Mouse (Mus musculus): ENCODE data around the gene Nectin4.

Gene Nectin4

GRCm38 (mm10) chr1:171412446-171412845 lies 42.5 kb downstream of the Nectin4 start:
- DNase-seq, result no peak

- DNase-seq, result no peak
Observed at GRCm38 (mm10) chr1:171413608-171414007, 43.7 kb downstream of the Nectin4 start.

- no peak for DNase-seq
Observed at GRCm38 (mm10) chr1:171418660-171419059, 48.8 kb downstream of the Nectin4 start, which contains the start of gene Tstd1. Tstd1 (plus strand) TSS chr1:171418872.

- DNase-seq, result no peak
Observed at GRCm38 (mm10) chr1:171419291-171419882, 49.5 kb downstream of the Nectin4 start.

GRCm38 (mm10) chr1:171419905-171420304 lies 50.0 kb downstream of the Nectin4 start:
- no peak for DNase-seq

GRCm38 (mm10) chr1:171422504-171423095 lies 52.7 kb downstream of the Nectin4 start:
- no peak for DNase-seq

GRCm38 (mm10) chr1:171424638-171425037 lies 54.7 kb downstream of the Nectin4 start:
- no peak for DNase-seq

GRCm38 (mm10) chr1:171425126-171425525 lies 55.2 kb downstream of the Nectin4 start:
- DNase-seq, result no peak

GRCm38 (mm10) chr1:171432158-171432557 lies 62.3 kb downstream of the Nectin4 start:
- no peak for DNase-seq

GRCm38 (mm10) chr1:171435288-171435814 lies 65.5 kb downstream of the Nectin4 start:
- DNase-seq, result no peak

- no peak for DNase-seq
Observed at GRCm38 (mm10) chr1:171435974-171436373, 66.1 kb downstream of the Nectin4 start.

- DNase-seq, result peak; percentile 82 to 90
Observed at GRCm38 (mm10) chr1:171437264-171438013, 67.5 kb downstream of the Nectin4 start, which contains the start of gene F11r. F11r (plus strand) TSS chr1:171437535.

Measured in cerebellum, adult 18-20 months (tissue).